Mouse (Mus musculus): Measurements from ENCODE around the gene Fuca2. TPM values are rescaled to one million over a fixed set of nuclear protein-coding genes. Genes with fewer than 3 reads are reported as not detected.

The Fuca2 gene
- polyA plus RNA-seq, 1 experiment from 2014 or later: 105 TPM

Other genes starting within 250 kb of the Fuca2 start
- 24.3 and 26.4 TPM in 2 replicates for gene Phactr2, start 25.1 kb upstream of the Fuca2 start, polyA plus RNA-seq (2015; fragmentation: Nextera tagmentation; extraction: Ambion mirVana)
- gene Adat2, start 53.4 kb downstream of the Fuca2 start, polyA plus RNA-seq (2015; fragmentation: Nextera tagmentation; extraction: Ambion mirVana): 3.8 and 4.0 TPM in 2 replicates
- gene Pex3, start 53.6 kb downstream of the Fuca2 start, polyA plus RNA-seq (2015; fragmentation: Nextera tagmentation; extraction: Ambion mirVana): 24.0 and 26.7 TPM in 2 replicates

Measured in stomach, embryonic 16.5 days (tissue).